ENCODE assay signal across 8 mouse cellular contexts in the genomic region with DNA sequence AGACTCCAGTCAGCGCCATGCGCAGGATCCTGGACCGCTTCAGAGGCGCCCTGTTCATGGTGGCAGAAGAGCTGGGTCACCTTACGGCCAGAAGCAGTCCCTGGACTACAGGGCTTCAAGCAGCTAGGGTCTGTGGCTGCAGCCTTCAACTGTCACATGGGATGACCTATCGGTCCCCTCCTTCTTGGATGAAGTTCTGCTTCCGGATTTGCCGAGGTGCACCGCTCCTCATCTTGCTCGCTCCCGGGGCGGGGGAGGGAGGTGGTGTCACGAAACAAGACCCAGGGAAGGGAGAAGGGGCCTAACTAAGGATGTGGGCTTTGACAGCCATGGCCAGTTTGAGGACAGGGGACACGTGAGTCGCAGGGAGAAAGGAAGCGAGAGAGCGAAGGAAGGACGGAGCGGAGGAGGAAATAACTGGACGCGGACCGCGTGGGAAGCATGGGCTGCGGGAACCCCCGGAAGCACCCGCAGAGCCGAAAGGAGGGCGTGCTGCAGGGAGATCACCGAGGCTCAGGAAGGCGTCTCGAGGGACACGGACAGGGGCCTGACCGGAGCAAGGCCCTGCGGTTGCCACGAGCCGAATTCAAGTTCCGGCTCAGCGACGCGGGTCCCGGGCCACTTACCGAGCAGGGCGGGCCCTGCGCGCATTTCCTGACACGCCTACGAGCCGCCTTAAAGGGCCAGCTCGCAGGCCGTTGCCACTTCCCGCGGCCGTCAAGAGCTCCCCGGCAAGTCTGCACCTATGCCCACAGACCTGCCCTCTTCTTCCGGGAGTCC. TPM values are rescaled to one million over a fixed set of nuclear protein-coding genes. Genes with fewer than 3 reads are reported as not detected.
DNase-seq lines count a peak whose midpoint lies in the region; ATAC-seq and TF ChIP-seq lines count a peak whose summit lies in the region.

No protein-coding gene starts in this region.

- DNase-seq in MN1 (ENCODE audit: low spot score): peak; percentile 87
- peak; percentile 85 to 87 for DNase-seq in cerebellum, adult 2 months
- DNase-seq in forebrain, postnatal 0 days: peak; percentile 88
- DNase-seq in heart, postnatal 4 days: peak; percentile 77
- DNase-seq in layer of hippocampus, postnatal 10 days (ENCODE audit: low spot score in 2 of 2): peak; percentile 73 to 80
- peak; percentile 92 for DNase-seq in lung, postnatal 0 days (ENCODE audit: low spot score)
- peak; percentile 48 for DNase-seq in ovary, postnatal 10 days (ENCODE audit: low spot score)
- peak; percentile 89 for DNase-seq in thymus, postnatal 0 days (ENCODE audit: low spot score)

- no peak for TF ChIP-seq CTCF in cerebellum, adult 2 months (IDR thresholded peaks at IDR 0.05; ENCODE audit: borderline replicate concordance, insufficient read depth, low read depth, low read length)
- TF ChIP-seq CTCF in forebrain, postnatal 0 days (IDR thresholded peaks at IDR 0.05; ENCODE audit: low read depth): no peak
- no peak for TF ChIP-seq CTCF in lung, postnatal 0 days (IDR thresholded peaks at IDR 0.05)

- peaks cover 14% of the 10 kb centered on the region; the same call in 1 of the 2 replicates for H3K4me1 ChIP-seq in cerebellum, adult 2 months (ENCODE audit: control insufficient read depth, insufficient read depth, low read length)
- peaks cover 23% of the 10 kb centered on the region for H3K4me1 ChIP-seq in forebrain, postnatal 0 days (ENCODE audit: insufficient read depth)
- H3K4me1 ChIP-seq in lung, postnatal 0 days (ENCODE audit: insufficient read depth, low read depth, low read length): peaks cover 12% of the 10 kb centered on the region

- no peaks in the 10 kb centered on the region for H3K27me3 ChIP-seq in cerebellum, adult 2 months (ENCODE audit: control insufficient read depth, insufficient read depth, low read length)
- no peaks in the 10 kb centered on the region; the same call in 1 of the 2 replicates for H3K27me3 ChIP-seq in forebrain, postnatal 0 days (ENCODE audit: insufficient read depth, low read length)
- no peaks in the 10 kb centered on the region for H3K27me3 ChIP-seq in lung, postnatal 0 days (replicated peaks; ENCODE audit: insufficient read depth, low read length)

- peak overlapping the region; percentile 39; the same call in 1 of the 2 replicates for H3K27ac ChIP-seq in cerebellum, adult 2 months (ENCODE audit: insufficient read depth, low read length)
- peak overlapping the region; percentile 54 for H3K27ac ChIP-seq in forebrain, postnatal 0 days (ENCODE audit: low read depth, low read length)
- H3K27ac ChIP-seq in lung, postnatal 0 days (ENCODE audit: low read length): peak overlapping the region; percentile 4

- peak overlapping the region; percentile 94 for H3K4me2 ChIP-seq in forebrain, postnatal 0 days (ENCODE audit: low read depth)
- H3K4me2 ChIP-seq in lung, postnatal 0 days (replicated peaks; ENCODE audit: low read depth, low read length): peak overlapping the region; percentile 85

- peak; percentile 75 for TF ChIP-seq POLR2A in cerebellum, adult 2 months (IDR thresholded peaks at IDR 0.05; ENCODE audit: borderline replicate concordance, insufficient read depth, low read length)

- peaks cover 3% of the 10 kb centered on the region for H3K36me3 ChIP-seq in forebrain, postnatal 0 days (ENCODE audit: insufficient read depth)
- H3K36me3 ChIP-seq in lung, postnatal 0 days (ENCODE audit: insufficient read depth, low read length): peaks cover under 1% of the 10 kb centered on the region; the same call in 1 of the 2 replicates

- H3K9me3 ChIP-seq in forebrain, postnatal 0 days (ENCODE audit: low read length): no peaks in the 10 kb centered on the region
- H3K9me3 ChIP-seq in lung, postnatal 0 days (ENCODE audit: low read length): no peaks in the 10 kb centered on the region

- H3K9ac ChIP-seq in forebrain, postnatal 0 days: peak overlapping the region; percentile 72
- H3K9ac ChIP-seq in lung, postnatal 0 days (replicated peaks; ENCODE audit: low read depth): peak overlapping the region; percentile 30

- WGBS in cerebellum, adult 2 months: under 1% methylated on average over 55 of the region's 55 CpGs
- WGBS in forebrain, postnatal 0 days: under 1% methylated on average over 55 of the region's 55 CpGs
- under 1% methylated on average over 53 of the region's 55 CpGs for WGBS in lung, postnatal 0 days

- ATAC-seq in forebrain, postnatal 0 days: peak; percentile 93
- ATAC-seq in lung, postnatal 0 days: peak; percentile 92

- peak overlapping the region; percentile 69 for H3K4me3 ChIP-seq in cerebellum, adult 2 months (replicated peaks; ENCODE audit: insufficient read depth, low read depth, low read length)
- H3K4me3 ChIP-seq in forebrain, postnatal 0 days (ENCODE audit: low read depth, low read length): peak overlapping the region; percentile 87
- H3K4me3 ChIP-seq in lung, postnatal 0 days (ENCODE audit: low read depth, low read length): peak overlapping the region; percentile 47

- no peak for TF ChIP-seq EP300 in lung, postnatal 0 days (IDR thresholded peaks at IDR 0.05)

RNA-seq across cellular contexts. Expression of a gene that starts 1.0 kb away (rescaled TPM):
- 16.2 and 17.4 TPM in 2 replicates for polyA plus RNA-seq in cerebellum, adult 2 months (2012; rRNA removed)
- 4.6 and 9.1 TPM in 2 replicates for total RNA-seq in forebrain, postnatal 0 days (2014; rRNA removed)
- 13.1 and 14.4 TPM in 2 replicates for polyA plus RNA-seq in forebrain, postnatal 0 days (2015; fragmentation: Nextera tagmentation; extraction: Ambion mirVana)
- total RNA-seq in heart, postnatal 4 days (2021): 1 to 10 TPM; 5.8 to 7.5 TPM
- 10 to 100 TPM; 17.1 to 17.2 TPM for total RNA-seq in layer of hippocampus, postnatal 10 days (2021)
- 12.9 and 13.1 TPM in 2 replicates for polyA plus RNA-seq in lung, postnatal 0 days (2015; fragmentation: Nextera tagmentation; extraction: Ambion mirVana)
- polyA plus RNA-seq in thymus, postnatal 0 days (2015; fragmentation: Nextera tagmentation; extraction: Ambion mirVana): 24.3 and 29.7 TPM in 2 replicates

RNA-seq across cellular contexts. Expression of a gene that starts 25.5 kb away (rescaled TPM):
- polyA plus RNA-seq in cerebellum, adult 2 months (2012; rRNA removed): 79.4 and 81.8 TPM in 2 replicates
- total RNA-seq in forebrain, postnatal 0 days (2014; rRNA removed): 26.5 and 36.7 TPM in 2 replicates
- 28.5 and 43.2 TPM in 2 replicates for polyA plus RNA-seq in forebrain, postnatal 0 days (2015; fragmentation: Nextera tagmentation; extraction: Ambion mirVana)
- 10 to 100 TPM; 28.5 TPM for total RNA-seq in heart, postnatal 4 days (2021)
- 10 to 100 TPM; 89.1 to 94.8 TPM for total RNA-seq in layer of hippocampus, postnatal 10 days (2021)
- 36.3 and 36.6 TPM in 2 replicates for polyA plus RNA-seq in lung, postnatal 0 days (2015; fragmentation: Nextera tagmentation; extraction: Ambion mirVana)
- polyA plus RNA-seq in thymus, postnatal 0 days (2015; fragmentation: Nextera tagmentation; extraction: Ambion mirVana): 10.9 and 13.0 TPM in 2 replicates

RNA-seq across cellular contexts. Expression of a gene that starts 58.3 kb away (rescaled TPM):
- polyA plus RNA-seq in cerebellum, adult 2 months (2012; rRNA removed): 349 TPM in 2 replicates
- 223 and 225 TPM in 2 replicates for total RNA-seq in forebrain, postnatal 0 days (2014; rRNA removed)
- 129 and 150 TPM in 2 replicates for polyA plus RNA-seq in forebrain, postnatal 0 days (2015; fragmentation: Nextera tagmentation; extraction: Ambion mirVana)
- 1 to 10 TPM; 7.9 to 8.1 TPM for total RNA-seq in heart, postnatal 4 days (2021)
- total RNA-seq in layer of hippocampus, postnatal 10 days (2021): 100 to 1,000 TPM; 385 to 403 TPM
- 7.8 and 9.7 TPM in 2 replicates for polyA plus RNA-seq in lung, postnatal 0 days (2015; fragmentation: Nextera tagmentation; extraction: Ambion mirVana)
- 6.2 and 6.3 TPM in 2 replicates for polyA plus RNA-seq in thymus, postnatal 0 days (2015; fragmentation: Nextera tagmentation; extraction: Ambion mirVana)

Comparison
In these comparisons a context has a peak if more than half of its experiments do, and no peak if none do; other contexts are left out.
1. Peak in every context shown above with its lines: DNase-seq, ATAC-seq, H3K4me3 ChIP-seq and H3K27ac ChIP-seq.
2. H3K27ac ChIP-seq: peak in every context shown above with its lines; median percentile 54 in forebrain, postnatal 0 days; 39 in cerebellum, adult 2 months; 4 in lung, postnatal 0 days.
3. RNA of a gene that starts 58.3 kb away (polyA plus RNA-seq): 349 TPM in cerebellum, adult 2 months and 129 to 150 TPM in forebrain, postnatal 0 days; 7.8 to 9.7 TPM in lung, postnatal 0 days and 6.2 to 6.3 TPM in thymus, postnatal 0 days; every median in the first group is over 10 times any median in the second.